Mouse (Mus musculus) hindbrain, embryonic 13.5 days (tissue): ENCODE results near the gene Them7. TPM values are rescaled to one million over a fixed set of nuclear protein-coding genes. Genes with fewer than 3 reads are reported as not detected.

Experiments
- ATAC-seq: fragments of 200-750 bp; cut with Nextera tagmentation; 2 replicates; pipeline ENCODE4 v1.8.0; 2017; ENCODE audit warnings: moderate TSS enrichment; ENCODE audit not compliant: low FRiP score
- H3K27ac ChIP-seq: fragments of 300-500 bp; sonication (generic); 2 replicates; pipeline ENCODE4 v1.5.1; 2015; ENCODE audit warnings: inconsistent platforms, mild to moderate bottlenecking, moderate library complexity
- H3K27me3 ChIP-seq: fragments of 300-500 bp; sonication (generic); 2 replicates; pipeline ENCODE4 v1.6.1; 2015; ENCODE audit warnings: mild to moderate bottlenecking, inconsistent platforms
- H3K36me3 ChIP-seq: fragments of 300-500 bp; sonication (generic); 2 replicates; pipeline ENCODE4 v1.6.1; 2015; ENCODE audit warnings: mild to moderate bottlenecking, inconsistent platforms
- H3K4me1 ChIP-seq: fragments of 300-500 bp; sonication (generic); replicated peaks from 2 replicates; pipeline ENCODE4 v1.6.1; 2015; ENCODE audit warnings: inconsistent platforms
- H3K4me2 ChIP-seq: fragments of 300-500 bp; sonication (generic); 2 replicates; pipeline ENCODE4 v1.6.1; 2015; ENCODE audit warnings: inconsistent platforms, mild to moderate bottlenecking, moderate library complexity
- H3K4me3 ChIP-seq: fragments of 300-500 bp; sonication (generic); 2 replicates; pipeline ENCODE4 v1.5.1; 2015; ENCODE audit warnings: mild to moderate bottlenecking, inconsistent platforms
- H3K9ac ChIP-seq: fragments of 300-500 bp; sonication (generic); 2 replicates; pipeline ENCODE4 v1.6.1; 2015; ENCODE audit warnings: mild to moderate bottlenecking, inconsistent platforms
- H3K9me3 ChIP-seq: fragments of 300-500 bp; sonication (generic); 2 replicates; pipeline ENCODE4 v1.6.1; 2016; ENCODE audit warnings: inconsistent platforms
- WGBS: fragments of 180-500 bp; shearing (Covaris S2); methylation state at CpG from one replicate; pipeline ENCODE4 v1.1.7; 2015; 5-methylcytosine and 5-hydroxymethylcytosine counted together
- polyA plus RNA-seq: library from polyadenylated mRNA; unstranded; fragments of >200 nt; fragmentation: Nextera tagmentation; extraction: Ambion mirVana; gene quantifications from 2 replicates; pipeline ENCODE4 v1.2.1, GENCODE M21; 2015

The Them7 gene
- polyA plus RNA-seq, 1 experiment from 2014 or later, result 0.23 TPM

- no peaks in the 10 kb centered on the region for H3K27me3 ChIP-seq
- H3K4me1 ChIP-seq, result 0 out of 2 replicates have a peak, but pooled peaks cover 9% of the 10 kb centered on the region
- WGBS, result 84% methylated on average over 17 of the region's 17 CpGs
- H3K9ac ChIP-seq, result no peak overlapping the region
- H3K36me3 ChIP-seq, result peaks cover 13% of the 10 kb centered on the region
- H3K9me3 ChIP-seq, result no peaks in the 10 kb centered on the region
- H3K27ac ChIP-seq, result no peak overlapping the region
- no peak overlapping the region for H3K4me2 ChIP-seq
- ATAC-seq, result no peak
- no peak overlapping the region for H3K4me3 ChIP-seq
Measured at GRCm38 (mm10) chr2:105389007-105389890, 165.1 kb downstream of the Them7 start.

DNA sequence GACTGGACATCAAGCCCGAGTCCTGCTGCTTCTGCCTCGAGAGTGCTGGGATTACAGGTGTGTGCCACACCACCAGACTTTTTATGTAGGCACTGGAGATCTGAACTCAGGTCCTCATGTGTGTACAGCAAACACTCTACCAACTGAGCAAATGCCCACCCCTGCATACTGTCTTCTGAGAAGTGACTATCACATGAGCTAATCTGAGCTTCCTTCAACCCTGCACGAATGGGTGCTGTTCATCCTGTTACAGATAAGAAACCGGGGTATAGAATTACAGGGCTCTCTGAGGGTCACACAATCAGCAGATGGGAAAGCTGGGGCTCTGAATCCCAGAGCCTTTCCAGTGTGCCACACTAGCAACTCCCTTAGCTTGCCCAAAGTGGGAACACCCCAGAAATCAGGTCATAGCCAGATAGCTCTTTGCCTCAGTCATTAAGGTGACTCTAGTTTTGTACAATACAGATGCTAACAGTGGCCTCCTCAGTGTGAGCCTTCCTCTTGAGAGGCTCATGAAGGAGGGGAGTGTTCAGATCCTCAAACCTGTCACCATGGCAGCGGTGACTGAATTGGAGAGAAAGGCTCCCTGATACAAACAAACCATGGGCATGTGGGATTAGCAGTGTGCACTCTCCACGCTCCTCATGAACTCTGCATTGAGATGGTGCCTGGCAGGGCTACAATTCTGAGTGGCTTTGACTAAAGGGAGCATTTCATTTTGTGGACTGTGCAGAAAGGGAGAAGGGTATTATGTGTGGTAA is 166.7 kb downstream of the Them7 start:
- H3K4me1 ChIP-seq, result 0 out of 2 replicates have a peak, but pooled peaks cover 9% of the 10 kb centered on the region
- no peak overlapping the region for H3K27ac ChIP-seq
- H3K4me2 ChIP-seq, result no peak overlapping the region
- no peaks in the 10 kb centered on the region for H3K27me3 ChIP-seq
- no peaks in the 10 kb centered on the region for H3K9me3 ChIP-seq
- H3K36me3 ChIP-seq, result peaks cover 10% of the 10 kb centered on the region
- H3K9ac ChIP-seq, result no peak overlapping the region
- 85% methylated on average over 6 of the region's 6 CpGs for WGBS
- no peak overlapping the region for H3K4me3 ChIP-seq
- ATAC-seq, result peak; percentile 49

GRCm38 (mm10) chr2:105391414-105391784 is 167.3 kb downstream of the Them7 start:
- H3K4me1 ChIP-seq, result 0 out of 2 replicates have a peak, but pooled peaks cover 9% of the 10 kb centered on the region
- ATAC-seq, result no peak; the same call in 1 of the 2 replicates
- no peak overlapping the region for H3K4me2 ChIP-seq
- no peak overlapping the region for H3K27ac ChIP-seq
- no peaks in the 10 kb centered on the region for H3K9me3 ChIP-seq
- H3K27me3 ChIP-seq, result no peaks in the 10 kb centered on the region
- H3K36me3 ChIP-seq, result peaks cover 4% of the 10 kb centered on the region
- no peak overlapping the region for H3K4me3 ChIP-seq
- H3K9ac ChIP-seq, result no peak overlapping the region
- WGBS, result 86% methylated on average over 4 of the region's 4 CpGs

DNA sequence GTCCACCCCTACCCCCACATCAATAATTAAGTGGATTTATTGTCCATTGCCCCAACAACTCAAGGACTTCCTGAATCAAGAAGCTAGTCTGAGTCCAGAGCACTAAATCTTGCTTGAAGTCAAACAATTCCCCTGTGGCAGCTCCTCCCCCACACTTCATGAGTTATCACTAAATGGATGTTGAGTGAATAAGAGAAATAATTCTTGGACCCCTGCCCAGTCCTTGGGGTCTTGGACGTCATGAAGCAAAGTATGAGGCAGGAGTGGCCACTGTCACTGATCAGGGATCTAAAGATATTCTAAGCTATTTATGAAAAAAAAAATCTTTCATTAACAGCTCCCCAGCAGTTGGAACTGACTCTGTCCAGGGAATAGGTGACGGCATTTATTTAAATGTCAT is 168.4 kb downstream of the Them7 start:
- no peak overlapping the region for H3K4me3 ChIP-seq
- 69% methylated on average over 2 of the region's 2 CpGs for WGBS
- ATAC-seq, result no peak
- no peak overlapping the region for H3K27ac ChIP-seq
- H3K4me2 ChIP-seq, result no peak overlapping the region
- peaks cover 3% of the 10 kb centered on the region; the same call in 1 of the 2 replicates for H3K27me3 ChIP-seq
- H3K36me3 ChIP-seq, result no peaks in the 10 kb centered on the region; the same call in 1 of the 2 replicates
- H3K9ac ChIP-seq, result no peak overlapping the region
- peaks cover 16% of the 10 kb centered on the region for H3K4me1 ChIP-seq
- no peaks in the 10 kb centered on the region for H3K9me3 ChIP-seq

GRCm38 (mm10) chr2:105394375-105394774 is 170.3 kb downstream of the Them7 start:
- Histone ChIP-seq H3K4me2 (no peak overlapping the region), H3K9ac (no peak overlapping the region), H3K4me1 (peaks cover 33% of the 10 kb centered on the region), H3K27me3 (peaks cover 9% of the 10 kb centered on the region), H3K36me3 (no peaks in the 10 kb centered on the region; the same call in 1 of the 2 replicates), H3K27ac (no peak overlapping the region), H3K4me3 (no peak overlapping the region), H3K9me3 (no peaks in the 10 kb centered on the region)
- WGBS, result 95% methylated on average over 4 of the region's 4 CpGs
- ATAC-seq, result no peak

DNA sequence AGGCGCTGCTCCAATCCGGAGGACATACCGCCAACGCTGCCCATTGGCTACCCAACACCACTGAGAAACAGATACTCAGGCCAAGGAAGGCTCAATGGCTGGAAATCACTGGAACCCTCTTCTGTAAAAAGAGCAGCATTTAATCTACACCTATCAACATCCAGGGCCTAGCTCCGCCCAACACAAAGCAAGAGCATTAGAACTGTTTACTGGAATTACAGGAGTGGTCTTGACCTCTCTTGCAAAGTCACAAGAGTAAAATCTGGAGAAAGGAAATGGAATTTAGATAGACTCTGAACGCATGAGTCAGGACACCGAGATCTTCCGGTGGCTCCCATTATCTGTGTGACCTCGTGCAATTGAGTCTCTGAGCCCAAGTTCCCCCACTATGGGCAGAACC is 171.9 kb downstream of the Them7 start:
- WGBS, result 97% methylated on average over 9 of the region's 9 CpGs
- no peak for ATAC-seq

GRCm38 (mm10) chr2:105397446-105398211 is 173.5 kb downstream of the Them7 start:
- WGBS, result 30% methylated on average over 5 of the region's 5 CpGs
- ATAC-seq, result no peak
- H3K4me2 ChIP-seq, result peak overlapping the region; percentile 98
- H3K36me3 ChIP-seq, result no peaks in the 10 kb centered on the region
- peaks cover 31% of the 10 kb centered on the region for H3K4me1 ChIP-seq
- H3K27ac ChIP-seq, result no peak overlapping the region
- H3K9ac ChIP-seq, result peak overlapping the region; percentile 83
- H3K4me3 ChIP-seq, result peak overlapping the region; percentile 69
- H3K9me3 ChIP-seq, result no peaks in the 10 kb centered on the region
- H3K27me3 ChIP-seq, result peaks cover 18% of the 10 kb centered on the region

More for the DNA sequence above, 171.9 kb downstream of the Them7 start:
- Histone ChIP-seq H3K36me3 (no peaks in the 10 kb centered on the region; the same call in 1 of the 2 replicates), H3K27me3 (peaks cover 18% of the 10 kb centered on the region), H3K4me3 (no peak overlapping the region), H3K9ac (no peak overlapping the region), H3K9me3 (no peaks in the 10 kb centered on the region), H3K4me1 (peaks cover 39% of the 10 kb centered on the region), H3K27ac (no peak overlapping the region), H3K4me2 (no peak overlapping the region)

- H3K9me3 ChIP-seq, result no peaks in the 10 kb centered on the region
- ATAC-seq, result peak; percentile 76; the same call in 1 of the 2 replicates
- H3K4me3 ChIP-seq, result peak overlapping the region; percentile 69
- peaks cover 18% of the 10 kb centered on the region for H3K27me3 ChIP-seq
- H3K9ac ChIP-seq, result peak overlapping the region; percentile 83
- peaks cover 31% of the 10 kb centered on the region for H3K4me1 ChIP-seq
- WGBS, result under 1% methylated on average over 31 of the region's 31 CpGs
- H3K27ac ChIP-seq, result peak overlapping the region; percentile 84
- peak overlapping the region; percentile 98 for H3K4me2 ChIP-seq
- no peaks in the 10 kb centered on the region for H3K36me3 ChIP-seq
Measured at GRCm38 (mm10) chr2:105398636-105399084, 174.5 kb downstream of the Them7 start.

- H3K27me3 ChIP-seq, result peaks cover 18% of the 10 kb centered on the region
- peak within 1 kb of the TSS; percentile 98 for H3K4me2 ChIP-seq
- peak; percentile 92 for ATAC-seq
- H3K36me3 ChIP-seq, result no peaks in the 10 kb centered on the region
- H3K27ac ChIP-seq, result peak within 1 kb of the TSS; percentile 84
- H3K9ac ChIP-seq, result peak within 1 kb of the TSS; percentile 83
- peak within 1 kb of the TSS; percentile 69 for H3K4me3 ChIP-seq
- H3K9me3 ChIP-seq, result no peaks in the 10 kb centered on the region
- peaks cover 31% of the 10 kb centered on the region for H3K4me1 ChIP-seq
- WGBS, result 1% methylated on average over 55 of the region's 57 CpGs
Measured at GRCm38 (mm10) chr2:105399085-105399891, 175.2 kb downstream of the Them7 start, which contains the start of gene Rcn1. Rcn1 (minus strand) TSS chr2:105399319.

DNA sequence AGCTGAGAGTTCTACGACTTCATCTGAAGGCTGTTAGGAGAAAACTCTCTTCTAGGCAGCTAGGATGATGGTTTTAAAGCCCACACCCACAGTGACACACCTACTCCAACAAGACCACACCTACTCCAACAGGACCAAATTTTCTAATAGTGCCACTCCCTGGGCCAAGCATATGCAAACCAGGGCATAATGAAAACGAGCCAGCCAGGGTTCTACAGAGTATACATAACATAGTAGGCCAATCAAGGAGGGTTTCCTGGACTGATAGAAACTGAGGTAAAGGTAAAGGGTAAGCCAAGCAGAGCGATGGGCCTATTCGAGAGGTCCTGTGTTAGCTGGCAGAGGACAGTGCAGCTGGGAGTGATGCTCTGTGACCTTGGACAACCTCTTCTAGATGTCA is 176.4 kb downstream of the Them7 start:
- WGBS, result 95% methylated on average over 4 of the region's 4 CpGs
- peaks cover 31% of the 10 kb centered on the region for H3K4me1 ChIP-seq
- no peak overlapping the region for H3K4me3 ChIP-seq
- H3K9ac ChIP-seq, result no peak overlapping the region
- no peak overlapping the region for H3K4me2 ChIP-seq
- no peak for ATAC-seq
- H3K36me3 ChIP-seq, result no peaks in the 10 kb centered on the region
- peaks cover 22% of the 10 kb centered on the region for H3K27me3 ChIP-seq
- no peaks in the 10 kb centered on the region for H3K9me3 ChIP-seq
- H3K27ac ChIP-seq, result no peak overlapping the region

DNA sequence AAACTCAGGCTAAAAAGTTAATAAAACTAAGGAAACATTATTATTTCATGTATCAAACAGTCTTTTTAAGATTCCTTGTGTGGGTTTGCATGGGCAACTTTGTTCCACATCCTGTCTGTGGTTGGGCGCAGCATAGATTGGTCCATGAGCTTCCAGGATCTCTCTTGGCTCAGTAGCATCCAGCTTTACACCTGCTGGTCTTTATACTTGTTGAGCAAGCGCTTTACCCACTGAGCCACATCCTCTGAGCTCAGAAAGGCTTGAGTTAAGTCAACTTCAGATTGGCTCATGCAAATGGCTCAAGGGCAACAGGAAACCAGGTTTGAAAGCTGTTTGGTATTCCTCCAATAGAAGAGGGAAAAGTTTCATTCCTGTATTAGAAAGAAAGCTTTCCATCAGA is 178.1 kb downstream of the Them7 start:
- WGBS, result 88% methylated on average over 2 of the region's 2 CpGs
- H3K4me2 ChIP-seq, result no peak overlapping the region

More for the DNA sequence above, 178.1 kb downstream of the Them7 start:
- Histone ChIP-seq H3K9me3 (no peaks in the 10 kb centered on the region), H3K27ac (no peak overlapping the region), H3K36me3 (no peaks in the 10 kb centered on the region), H3K27me3 (peaks cover 22% of the 10 kb centered on the region), H3K9ac (no peak overlapping the region), H3K4me3 (no peak overlapping the region), H3K4me1 (peaks cover 26% of the 10 kb centered on the region)
- no peak for ATAC-seq
